Mouse (Mus musculus): ENCODE data around the gene B3galt5.

DNA sequence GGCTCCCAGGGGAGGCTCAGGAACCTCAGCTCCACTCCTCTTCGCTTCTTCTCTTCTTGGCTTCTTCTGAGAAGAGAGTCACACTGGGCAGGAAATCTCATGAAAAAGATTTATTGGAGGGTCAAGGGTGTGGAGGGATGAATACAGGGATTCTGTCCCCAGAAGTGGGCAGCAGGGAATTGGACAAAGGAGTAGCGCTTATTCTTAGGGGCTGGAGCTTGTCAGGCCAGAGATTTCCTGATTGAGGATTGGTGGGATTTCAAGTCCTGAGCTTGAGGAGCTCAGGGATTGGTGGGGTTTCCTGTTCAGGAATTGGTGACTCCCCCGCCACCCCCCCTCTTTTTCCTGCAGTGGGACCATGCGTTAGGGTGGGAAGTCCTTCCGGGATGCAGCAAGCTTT is 113.2 kb downstream of the B3galt5 start:
- TF ChIP-seq CTCF (IDR thresholded peaks at IDR 0.05; ENCODE audit: control insufficient read depth, insufficient read depth, low read length) (no peak), POLR2A (IDR thresholded peaks at IDR 0.05; ENCODE audit: borderline replicate concordance, control insufficient read depth, low read depth, low read length) (no peak)

Data from bone marrow, adult 2 months (tissue).